Mouse (Mus musculus) kidney, postnatal 25 days (tissue): ENCODE data around the gene Kcnj12.

Experiments used
- DNase-seq, 2 experiments: peaks; one replicate each; pipeline ENCODE4 v3.0.0; 2021; ENCODE audit warnings: mixed read lengths in 2 of 2

Kcnj12 gene

DNA sequence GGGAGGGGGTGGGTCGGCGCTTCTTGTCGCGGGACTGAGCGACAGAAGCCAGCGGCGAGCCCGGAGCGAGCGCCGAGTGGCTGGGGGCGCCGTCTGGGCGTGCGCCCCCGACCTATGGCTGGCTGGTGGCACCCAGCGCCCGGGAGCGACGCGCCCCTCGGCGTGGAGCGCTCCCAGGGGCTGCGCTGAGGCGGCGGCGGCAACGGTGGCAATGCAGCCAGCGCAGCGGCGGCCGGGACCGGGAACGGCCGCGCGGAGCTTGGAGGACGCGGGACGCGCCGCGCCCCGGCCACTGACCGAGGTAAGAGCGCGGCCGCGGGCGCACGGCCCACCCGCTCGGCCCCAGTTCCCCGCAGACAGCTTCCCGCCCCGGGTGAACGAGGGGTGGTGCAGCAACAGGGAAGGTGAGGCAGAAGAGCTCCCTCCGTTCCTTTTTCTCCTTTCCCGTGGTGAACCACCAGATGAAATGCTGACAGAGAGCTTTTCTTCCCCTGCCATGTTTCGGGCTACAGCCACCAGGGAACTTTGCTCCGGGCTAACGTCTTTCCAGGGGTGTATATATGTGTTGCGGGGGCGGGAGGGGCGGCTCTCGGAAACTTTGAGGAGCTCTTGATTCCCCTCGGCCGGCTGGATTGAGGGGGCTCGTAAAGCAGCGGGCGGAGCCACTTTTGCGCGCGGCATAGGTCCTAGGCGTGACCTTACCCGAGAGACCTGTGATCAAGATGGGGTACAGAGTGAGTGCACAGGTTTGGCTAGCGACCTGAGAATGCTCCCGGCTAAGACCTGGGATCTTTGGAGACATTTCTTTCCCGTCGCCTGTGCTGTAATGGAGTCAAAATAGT, at the start of gene Kcnj12:
Kcnj12 (plus strand) TSS at position 15 of the 842 bp plus-strand sequence.
- no peak for DNase-seq

DNA sequence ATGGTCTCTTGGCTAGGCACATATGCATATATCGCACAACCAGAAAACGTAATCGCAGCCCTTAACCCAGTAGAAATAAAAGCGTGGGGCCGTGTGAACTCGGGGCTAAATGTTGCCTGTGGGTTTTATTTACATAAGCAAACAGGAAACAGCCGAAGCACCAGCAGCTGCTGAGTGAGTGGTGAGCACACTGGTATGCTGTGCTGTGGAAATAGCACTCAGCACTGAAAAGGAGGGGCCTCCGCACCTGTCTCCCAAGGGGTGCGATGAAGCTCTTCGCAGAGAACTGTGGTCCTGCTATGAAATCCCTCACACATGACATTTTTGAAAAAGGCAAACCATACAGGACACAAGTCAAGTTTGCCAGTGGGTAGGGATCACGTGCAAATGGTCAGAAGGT, 47.3 kb upstream of the Kcnj12 start:
- no peak for DNase-seq

GRCm38 (mm10) chr11:60976234-60976633, 46.1 kb upstream of the Kcnj12 start:
- no peak for DNase-seq

DNA sequence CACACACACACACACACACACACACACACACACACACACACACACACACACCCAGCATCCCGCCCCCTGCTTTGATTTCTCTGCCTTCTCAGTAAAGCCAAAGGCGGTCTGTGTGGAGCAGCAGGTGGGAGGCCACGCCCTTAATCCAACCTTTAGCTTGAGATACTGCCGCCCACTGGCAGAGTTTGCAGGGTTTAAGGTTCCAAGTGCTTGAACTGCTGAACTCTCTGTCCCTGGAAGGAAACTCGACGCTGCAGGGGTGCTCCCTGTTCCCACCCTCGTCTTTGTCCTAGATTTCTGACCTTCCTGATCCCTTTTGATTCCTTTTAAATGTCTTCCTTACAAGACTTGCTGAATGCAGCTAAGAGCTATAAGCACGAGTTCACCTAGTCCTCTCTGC, 45.6 kb upstream of the Kcnj12 start:
- peak; percentile 77 to 78 for DNase-seq

GRCm38 (mm10) chr11:60977153-60977552, 45.2 kb upstream of the Kcnj12 start:
- no peak for DNase-seq

DNA sequence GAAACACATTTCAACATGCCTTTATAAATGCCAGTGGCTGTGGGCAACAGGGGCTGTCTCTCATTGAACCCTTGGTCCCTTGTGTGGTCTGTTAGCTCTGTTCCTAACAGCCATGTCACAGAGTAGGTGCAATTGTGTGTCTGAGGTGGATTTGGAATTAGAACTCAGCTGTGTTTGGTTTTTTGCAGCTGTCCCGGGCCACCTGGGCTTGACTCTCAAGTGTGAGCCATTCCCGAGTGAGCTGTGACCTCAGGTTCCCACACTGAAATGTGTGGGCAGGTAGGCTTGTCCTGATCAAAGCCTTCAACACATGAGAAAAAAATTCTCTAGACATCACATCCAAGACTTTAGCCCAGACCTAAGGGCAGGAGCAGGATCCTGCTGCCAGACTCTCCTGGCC, 43.7 kb upstream of the Kcnj12 start:
- DNase-seq: no peak

GRCm38 (mm10) chr11:60979788-60980187, 42.6 kb upstream of the Kcnj12 start:
- DNase-seq: no peak

DNA sequence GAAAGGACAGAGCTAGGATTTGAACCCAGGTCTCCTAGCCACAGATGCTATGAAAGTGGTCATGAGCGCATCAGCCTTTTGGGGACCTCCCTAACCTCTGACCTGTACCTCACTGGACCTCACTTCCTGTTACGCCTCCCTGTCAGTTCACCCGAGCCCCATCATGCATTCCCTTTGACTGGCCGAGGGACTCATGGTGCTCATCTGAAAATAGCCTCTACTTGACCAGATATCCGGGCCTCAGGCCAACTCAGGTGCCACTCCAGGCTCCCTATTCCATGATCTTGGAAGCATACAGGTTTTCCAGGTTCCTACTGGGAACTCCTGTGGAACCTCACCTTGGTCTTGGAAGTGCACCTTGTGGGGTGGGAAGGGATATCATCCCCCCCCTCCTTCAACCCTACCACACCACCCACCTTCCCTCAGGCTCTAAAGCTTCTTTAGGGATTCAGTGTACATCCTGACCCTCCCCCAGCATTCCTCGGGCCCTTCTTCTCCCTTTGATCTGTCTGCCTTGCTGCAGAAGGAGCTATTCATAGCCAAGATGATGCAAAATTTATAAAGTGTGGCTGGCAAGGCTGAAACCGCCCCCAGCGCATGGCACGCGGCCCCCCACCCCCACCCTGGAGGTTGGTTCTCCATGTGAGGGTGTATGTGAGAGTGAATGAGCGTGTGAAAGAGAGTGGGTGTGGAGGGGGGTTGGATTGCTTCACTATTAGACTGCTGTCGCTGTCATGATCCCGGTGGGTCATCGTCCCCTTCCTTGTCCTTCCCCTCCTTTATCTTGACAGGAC, 40.5 kb upstream of the Kcnj12 start:
- DNase-seq: no peak

- DNase-seq: no peak
Measured at GRCm38 (mm10) chr11:60984912-60985558, 37.3 kb upstream of the Kcnj12 start.

DNA sequence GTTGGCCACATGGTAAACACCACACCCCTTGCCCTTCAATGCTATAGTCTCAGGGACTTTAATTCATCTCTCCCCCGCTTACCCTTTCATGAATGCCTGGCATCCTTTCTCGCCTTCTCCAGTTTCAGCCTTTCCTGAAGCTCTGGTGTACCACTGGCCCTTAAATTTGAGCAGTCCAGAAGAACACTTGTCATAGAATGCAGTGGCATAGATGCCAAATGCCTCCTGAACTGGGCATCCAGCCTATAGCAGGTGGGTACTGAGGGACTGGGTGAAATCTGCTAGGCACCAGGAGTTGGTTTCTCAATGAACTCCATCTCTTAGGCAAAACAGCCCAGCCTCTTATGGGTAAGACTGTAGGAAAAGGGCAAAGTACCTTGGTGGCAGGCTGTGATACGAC, 31.9 kb upstream of the Kcnj12 start:
- DNase-seq: peak in 1 of 2 experiments; percentile 11

DNA sequence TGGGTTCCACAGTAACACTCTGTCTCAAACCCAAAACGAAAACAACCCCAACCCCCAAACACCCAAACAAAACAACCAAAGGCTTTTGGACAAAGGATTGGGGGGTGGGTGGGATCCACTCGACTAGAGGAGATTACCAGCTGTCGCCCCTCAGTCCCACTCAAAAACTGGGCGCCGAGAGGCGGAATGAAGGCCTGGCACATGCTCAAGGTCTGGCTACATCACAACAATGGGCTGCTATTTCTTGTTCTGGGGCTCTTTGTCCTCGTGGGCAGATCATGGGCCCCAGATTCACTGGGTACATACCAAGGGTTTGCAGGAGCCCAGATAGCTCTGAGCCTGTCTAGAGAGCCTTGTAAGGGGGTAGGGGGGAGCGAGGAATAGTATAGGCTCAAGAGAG, 19.6 kb upstream of the Kcnj12 start:
- peak in 1 of 2 experiments; percentile 28 for DNase-seq

DNA sequence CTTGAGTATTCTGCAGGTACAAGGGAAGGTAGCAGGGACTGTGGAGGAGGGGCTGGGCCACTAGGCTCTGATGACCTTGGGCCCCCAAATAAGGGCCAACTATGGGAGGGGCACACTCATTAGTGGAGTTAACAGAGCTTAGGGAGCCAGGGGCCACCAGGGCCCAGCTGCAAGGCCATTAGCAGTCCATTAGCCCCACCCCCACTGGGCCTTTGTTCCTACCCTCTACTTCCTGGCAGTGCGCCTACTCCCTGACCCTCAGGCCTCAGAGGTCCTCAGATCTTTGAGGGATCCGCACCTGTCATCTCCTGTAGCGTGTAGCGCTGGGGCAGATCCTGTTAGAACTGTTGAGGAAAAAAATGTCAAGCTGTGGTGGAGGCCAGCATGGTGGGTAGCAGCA, 18.3 kb upstream of the Kcnj12 start:
- peak in 1 of 2 experiments; percentile 34 for DNase-seq

- peak in 1 of 2 experiments; percentile 21 for DNase-seq
Measured at GRCm38 (mm10) chr11:61004781-61005180, 17.6 kb upstream of the Kcnj12 start.

DNA sequence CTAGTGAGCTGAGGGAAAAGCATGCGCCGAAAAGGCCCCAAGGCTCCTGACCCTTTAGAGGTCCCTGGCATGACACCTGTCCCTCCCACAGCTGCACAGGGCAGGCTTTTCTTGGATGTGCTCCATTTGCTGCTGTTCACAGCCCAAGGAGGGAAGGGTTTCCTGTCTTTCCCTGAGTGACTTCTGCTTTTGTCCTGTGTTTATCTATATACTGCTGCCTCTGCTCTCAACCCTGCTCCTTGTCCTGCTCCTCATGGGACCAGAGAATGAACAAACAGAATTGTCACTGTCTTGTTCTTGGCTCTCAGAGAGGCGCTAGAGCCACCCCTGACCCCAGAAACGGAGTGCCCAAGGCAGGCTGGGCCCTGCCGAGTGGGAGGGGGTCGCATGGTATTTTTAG, 17.0 kb upstream of the Kcnj12 start:
- DNase-seq: peak in 1 of 2 experiments; percentile 24

- DNase-seq: peak; percentile 62 to 85
Measured at GRCm38 (mm10) chr11:61011736-61012294, 10.5 kb upstream of the Kcnj12 start.

DNA sequence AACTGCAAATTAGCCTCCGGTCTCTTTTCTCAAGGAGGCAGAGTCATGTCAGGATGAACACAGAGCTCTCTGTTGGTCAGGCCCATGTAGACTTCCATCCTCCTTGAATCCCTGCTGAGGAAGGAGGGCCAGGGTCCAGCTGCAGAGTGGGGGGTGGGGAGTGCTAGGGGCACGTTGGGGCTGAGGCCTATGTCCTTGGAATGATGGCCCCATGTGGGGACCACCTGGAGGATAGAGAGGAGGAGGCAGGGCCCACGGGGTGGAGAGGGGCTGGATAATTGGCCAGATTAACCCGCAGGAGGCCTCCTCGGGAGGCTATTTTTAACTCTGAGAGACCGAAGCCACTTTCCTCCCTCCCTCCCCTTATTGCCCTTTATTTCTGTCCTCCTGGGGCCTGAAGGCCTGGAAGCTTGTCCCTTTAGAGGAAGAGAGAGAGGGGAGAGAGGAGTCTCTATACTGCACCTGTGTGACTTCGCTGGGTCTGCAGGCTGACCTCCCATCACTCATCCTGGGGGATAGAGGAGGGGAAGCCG, 5.4 kb upstream of the Kcnj12 start:
- no peak for DNase-seq

DNA sequence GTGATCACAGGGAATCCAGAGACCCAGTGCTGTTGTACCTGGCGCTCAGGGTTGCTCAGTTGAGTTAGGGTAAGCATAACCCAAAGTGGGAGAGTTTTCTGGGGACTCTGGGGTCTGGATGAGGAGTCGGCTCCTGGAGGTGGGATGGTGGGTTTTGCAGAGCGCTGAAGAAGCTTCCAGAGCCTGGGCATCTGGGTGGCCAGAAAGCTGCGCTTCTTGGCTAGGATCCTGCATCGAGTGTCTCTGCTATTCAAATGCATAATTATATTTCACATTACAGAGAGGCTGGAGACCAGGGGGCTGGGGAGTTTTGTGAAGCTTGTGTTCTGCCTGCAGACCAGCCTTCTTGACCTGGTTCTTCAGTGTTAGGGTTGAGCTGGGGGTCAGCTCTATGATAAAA, 1.2 kb upstream of the Kcnj12 start:
- no peak for DNase-seq

GRCm38 (mm10) chr11:61021676-61022549, 451 bp upstream of the Kcnj12 start:
- DNase-seq: no peak

- no peak for DNase-seq
Measured at GRCm38 (mm10) chr11:61023416-61024200, 1.2 kb downstream of the Kcnj12 start.

DNA sequence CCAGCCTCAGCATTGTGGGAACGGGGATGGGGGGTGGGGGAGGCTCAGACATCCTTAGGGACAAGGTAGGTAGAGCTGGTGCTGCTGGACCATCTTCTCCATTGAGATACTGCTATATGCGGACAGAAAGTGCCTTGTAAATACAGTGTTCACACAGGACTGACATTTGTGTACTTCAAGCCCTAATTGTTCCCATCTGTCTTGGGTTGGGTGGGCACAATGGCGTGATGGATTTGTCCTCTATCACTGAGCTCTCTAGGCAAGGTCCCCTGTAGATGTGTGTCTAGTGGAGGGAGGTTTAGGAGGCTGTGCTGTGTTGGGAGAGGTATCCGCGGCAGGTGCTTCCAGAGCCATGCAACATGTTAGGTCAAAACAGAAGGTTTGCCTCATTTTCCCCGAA, 2.0 kb downstream of the Kcnj12 start:
- no peak for DNase-seq

GRCm38 (mm10) chr11:61024996-61025395, 2.6 kb downstream of the Kcnj12 start:
- DNase-seq: no peak
